Mouse (Mus musculus) ES-E14 (cell line): ENCODE data around the gene Plscr2.

Source experiments
- HCFC1 ChIP-seq: IDR thresholded peaks from 2 replicates; pipeline ENCODE4 v1.6.1; 2012; ENCODE audit warnings: low read length, inconsistent platforms, borderline replicate concordance; ENCODE audit not compliant: insufficient read depth
- MAFK ChIP-seq: IDR thresholded peaks from 2 replicates; pipeline ENCODE4 v1.6.1; 2014; ENCODE audit warnings: mild to moderate bottlenecking, low read depth, low read length, inconsistent platforms; ENCODE audit not compliant: insufficient read depth
- ZC3H11A ChIP-seq: IDR thresholded peaks from 2 replicates; pipeline ENCODE4 v1.6.1; 2012; ENCODE audit warnings: low read depth, mild to moderate bottlenecking, inconsistent platforms, low read length, borderline replicate concordance
- ZNF384 ChIP-seq: IDR thresholded peaks from 2 replicates; pipeline ENCODE4 v1.6.1; 2012; ENCODE audit warnings: low read depth, low read length, inconsistent platforms

- TF ChIP-seq ZNF384 (no peak), ZC3H11A (no peak), MAFK (no peak), HCFC1 (no peak)
Observed at GRCm38 (mm10) chr9:92267732-92268131, 7.7 kb upstream of the Plscr2 start.
